ENCODE assay signal across 18 mouse cellular contexts in the genomic region with DNA sequence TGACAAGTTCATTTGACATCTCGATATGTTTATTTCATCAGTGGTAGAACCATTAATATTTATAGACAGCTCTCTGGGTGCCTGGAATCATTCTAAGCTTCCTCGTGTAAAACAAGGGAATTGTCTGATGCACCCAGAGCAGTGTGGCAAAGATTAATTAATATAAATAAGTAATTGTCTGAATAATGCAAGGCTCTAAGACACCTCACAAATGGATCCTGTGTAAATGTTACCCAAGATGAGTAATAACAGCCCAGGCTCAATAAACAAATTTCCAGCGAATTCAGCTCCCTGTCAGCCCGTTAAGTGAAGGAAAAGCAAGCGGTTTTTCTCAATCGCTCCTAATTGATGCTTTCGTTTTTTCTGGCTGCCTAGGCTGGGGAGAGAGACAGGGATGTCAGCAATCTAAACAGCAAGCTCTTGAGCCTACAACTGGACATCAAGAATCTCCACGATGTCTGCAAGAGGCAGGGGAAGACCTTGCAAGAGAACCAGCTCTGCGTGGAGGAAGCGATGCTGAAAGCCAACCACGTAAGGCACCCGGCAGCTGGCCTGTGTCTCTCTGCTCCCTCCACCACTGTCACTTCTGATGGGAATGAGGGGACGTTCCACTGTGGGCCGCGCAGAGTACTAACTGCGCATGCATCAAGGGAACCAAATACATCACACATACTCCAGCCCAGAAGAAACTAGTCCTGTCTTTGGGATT. TPM values are rescaled to one million over a fixed set of nuclear protein-coding genes. Genes with fewer than 3 reads are reported as not detected.
DNase-seq lines count a peak whose midpoint lies in the region; ATAC-seq and TF ChIP-seq lines count a peak whose summit lies in the region.
"Had no signal": no experiment of that assay in that cellular context is flagged by ENCODE, and none has a peak within 500 bp of the region (broad histone marks: within the 10 kb centered on the region; RNA-seq: fewer than 3 reads in every experiment).

No protein-coding gene starts in this region.

- intact Hi-C loops in gastrocnemius, postnatal 36 days (cut with DNase I), result no loop called here

- no peak overlapping the region for H3K9ac ChIP-seq in forebrain, embryonic 12.5 days
- no peak overlapping the region for H3K9ac ChIP-seq in forebrain, embryonic 13.5 days
- H3K9ac ChIP-seq in neural tube, embryonic 15.5 days (replicated peaks), result no peak overlapping the region
- H3K9ac ChIP-seq in hindbrain, embryonic 11.5 days (ENCODE audit: low read depth, low read length), result no peak overlapping the region
- no peak overlapping the region for H3K9ac ChIP-seq in hindbrain, postnatal 0 days (replicated peaks; ENCODE audit: low read length)
- H3K9ac ChIP-seq: heart, embryonic 13.5 days; limb, embryonic 12.5 days; liver, embryonic 15.5 days had no signal

- TF ChIP-seq CTCF in hindbrain, postnatal 0 days (IDR thresholded peaks at IDR 0.05; ENCODE audit: low read depth), result no peak

- no peaks in the 10 kb centered on the region for H3K4me1 ChIP-seq in forebrain, embryonic 12.5 days
- H3K4me1 ChIP-seq in forebrain, embryonic 13.5 days, result 0 out of 2 replicates have a peak, but pooled peaks cover 12% of the 10 kb centered on the region
- peaks cover 8% of the 10 kb centered on the region for H3K4me1 ChIP-seq in neural tube, embryonic 15.5 days
- no peaks in the 10 kb centered on the region for H3K4me1 ChIP-seq in hindbrain, embryonic 11.5 days (replicated peaks; ENCODE audit: control insufficient read depth, insufficient read depth, low read length)
- no peaks in the 10 kb centered on the region for H3K4me1 ChIP-seq in hindbrain, postnatal 0 days (ENCODE audit: insufficient read depth, low read length)
- H3K4me1 ChIP-seq: limb, embryonic 12.5 days; liver, embryonic 15.5 days had no signal

- no peaks in the 10 kb centered on the region for H3K27me3 ChIP-seq in forebrain, embryonic 12.5 days
- no peaks in the 10 kb centered on the region for H3K27me3 ChIP-seq in forebrain, embryonic 13.5 days
- H3K27me3 ChIP-seq in neural tube, embryonic 15.5 days (replicated peaks), result no peaks in the 10 kb centered on the region
- H3K27me3 ChIP-seq in hindbrain, embryonic 11.5 days (ENCODE audit: control insufficient read depth, insufficient read depth, low read length), result no peaks in the 10 kb centered on the region
- no peaks in the 10 kb centered on the region for H3K27me3 ChIP-seq in hindbrain, postnatal 0 days (ENCODE audit: insufficient read depth, low read length)
- H3K27me3 ChIP-seq: heart, embryonic 13.5 days; limb, embryonic 12.5 days; liver, embryonic 15.5 days had no signal

- ATAC-seq in forebrain, embryonic 12.5 days (ENCODE audit: low FRiP score), result no peak
- no peak for ATAC-seq in forebrain, embryonic 13.5 days
- no peak for ATAC-seq in neural tube, embryonic 15.5 days (ENCODE audit: low FRiP score)
- no peak for ATAC-seq in hindbrain, embryonic 11.5 days (ENCODE audit: low FRiP score)
- no peak for ATAC-seq in hindbrain, postnatal 0 days

- 0 out of 2 replicates have a peak overlapping the region, but pooled peaks have one; percentile 21 for H3K27ac ChIP-seq in forebrain, embryonic 12.5 days
- no peak overlapping the region; the same call in 1 of the 2 replicates for H3K27ac ChIP-seq in forebrain, embryonic 13.5 days
- H3K27ac ChIP-seq in neural tube, embryonic 15.5 days (replicated peaks), result peak overlapping the region; percentile 28; the same call in 1 of the 2 replicates
- H3K27ac ChIP-seq in hindbrain, embryonic 11.5 days (ENCODE audit: low read depth, low read length), result no peak overlapping the region
- no peak overlapping the region for H3K27ac ChIP-seq in hindbrain, postnatal 0 days
- H3K27ac ChIP-seq: heart, embryonic 13.5 days; limb, embryonic 12.5 days; liver, embryonic 15.5 days had no signal

- no peaks in the 10 kb centered on the region for H3K36me3 ChIP-seq in forebrain, embryonic 12.5 days (replicated peaks)
- H3K36me3 ChIP-seq in forebrain, embryonic 13.5 days (ENCODE audit: poor library complexity, severe bottlenecking), result no peaks in the 10 kb centered on the region
- H3K36me3 ChIP-seq in neural tube, embryonic 15.5 days, result no peaks in the 10 kb centered on the region
- H3K36me3 ChIP-seq in hindbrain, embryonic 11.5 days (ENCODE audit: control insufficient read depth, insufficient read depth, low read length), result no peaks in the 10 kb centered on the region
- no peaks in the 10 kb centered on the region for H3K36me3 ChIP-seq in hindbrain, postnatal 0 days (ENCODE audit: insufficient read depth, low read length)
- H3K36me3 ChIP-seq: heart, embryonic 13.5 days; limb, embryonic 12.5 days; liver, embryonic 15.5 days had no signal

- H3K9me3 ChIP-seq in forebrain, embryonic 12.5 days, result no peaks in the 10 kb centered on the region
- H3K9me3 ChIP-seq in forebrain, embryonic 13.5 days (replicated peaks), result no peaks in the 10 kb centered on the region
- H3K9me3 ChIP-seq in neural tube, embryonic 15.5 days (replicated peaks), result no peaks in the 10 kb centered on the region
- H3K9me3 ChIP-seq in hindbrain, embryonic 11.5 days (ENCODE audit: control insufficient read depth, low read length), result no peaks in the 10 kb centered on the region
- no peaks in the 10 kb centered on the region for H3K9me3 ChIP-seq in hindbrain, postnatal 0 days (ENCODE audit: low read length)
- H3K9me3 ChIP-seq: heart, embryonic 13.5 days; limb, embryonic 12.5 days; liver, embryonic 15.5 days had no signal

- WGBS in forebrain, embryonic 12.5 days, result 85% methylated on average over 16 of the region's 16 CpGs
- 81% methylated on average over 16 of the region's 16 CpGs for WGBS in forebrain, embryonic 13.5 days
- 80% methylated on average over 16 of the region's 16 CpGs for WGBS in neural tube, embryonic 15.5 days
- WGBS in hindbrain, embryonic 11.5 days, result 88% methylated on average over 16 of the region's 16 CpGs
- 77% methylated on average over 16 of the region's 16 CpGs for WGBS in hindbrain, postnatal 0 days

- H3K4me3 ChIP-seq in forebrain, embryonic 12.5 days (replicated peaks), result no peak overlapping the region
- no peak overlapping the region for H3K4me3 ChIP-seq in forebrain, embryonic 13.5 days
- H3K4me3 ChIP-seq in neural tube, embryonic 15.5 days (replicated peaks), result no peak overlapping the region
- H3K4me3 ChIP-seq in hindbrain, embryonic 11.5 days (ENCODE audit: low read depth, low read length), result no peak overlapping the region
- H3K4me3 ChIP-seq in hindbrain, postnatal 0 days (ENCODE audit: low read length), result no peak overlapping the region
- H3K4me3 ChIP-seq: heart, embryonic 13.5 days; limb, embryonic 12.5 days; liver, embryonic 15.5 days had no signal

- no peak for DNase-seq in neural tube, embryonic 10.5 days (ENCODE audit: extremely low spot score, low spot score)
- peak; percentile 31 for DNase-seq in lung, postnatal 36 days
- DNase-seq in gastrocnemius, postnatal 36 days, result no peak
- no peak for DNase-seq in hindbrain, embryonic 11.5 days (ENCODE audit: low spot score)
- DNase-seq in hindbrain, postnatal 0 days (ENCODE audit: low spot score), result no peak
- DNase-seq: adrenal gland, postnatal 14 days; cerebellum, adult 9-10 months; heart, postnatal 4 days; kidney, adult 2 months; spleen, adult 18-20 months had no signal

- no peak overlapping the region for H3K4me2 ChIP-seq in forebrain, embryonic 12.5 days
- no peak overlapping the region for H3K4me2 ChIP-seq in forebrain, embryonic 13.5 days
- H3K4me2 ChIP-seq in neural tube, embryonic 15.5 days, result no peak overlapping the region
- no peak overlapping the region for H3K4me2 ChIP-seq in hindbrain, embryonic 11.5 days (replicated peaks; ENCODE audit: low read depth, low read length)
- no peak overlapping the region for H3K4me2 ChIP-seq in hindbrain, postnatal 0 days (ENCODE audit: low read depth, low read length)
- H3K4me2 ChIP-seq: heart, embryonic 13.5 days; limb, embryonic 12.5 days; liver, embryonic 15.5 days had no signal

RNA-seq across cellular contexts. Expression of a gene that starts 5.3 kb away (rescaled TPM):
- polyA plus RNA-seq in forebrain, embryonic 12.5 days (2016; fragmentation: Nextera tagmentation; extraction: Ambion mirVana), result 0.28 and 0.40 TPM in 2 replicates
- polyA plus RNA-seq in forebrain, embryonic 13.5 days (2015; fragmentation: Nextera tagmentation; extraction: Ambion mirVana), result 0.32 and 0.44 TPM in 2 replicates
- 1.0 and 1.5 TPM in 2 replicates for polyA plus RNA-seq in neural tube, embryonic 15.5 days (2015; fragmentation: Nextera tagmentation; extraction: Ambion mirVana)
- total RNA-seq in gastrocnemius, postnatal 36 days (2021), result not detected
- 2.9 and 4.7 TPM in 2 replicates for polyA plus RNA-seq in hindbrain, embryonic 11.5 days (2014; fragmentation: Nextera tagmentation; extraction: Ambion mirVana)
- total RNA-seq in hindbrain, postnatal 0 days (2014; rRNA removed), result 2.0 and 2.9 TPM in 2 replicates
- polyA plus RNA-seq in hindbrain, postnatal 0 days (2015; fragmentation: Nextera tagmentation; extraction: Ambion mirVana), result 1.2 and 1.3 TPM in 2 replicates
- total RNA-seq: adrenal gland, postnatal 14 days; granulocyte monocyte progenitor cell, adult 5-6 weeks; heart, postnatal 4 days; neutrophil, adult 5-6 weeks had no signal
- polyA plus RNA-seq: kidney, adult 2 months; liver, embryonic 15.5 days had no signal

Comparison
In these comparisons a context has a peak if more than half of its experiments do, and no peak if none do; other contexts are left out.
1. H3K27ac ChIP-seq: peak in forebrain, embryonic 12.5 days (single experiment) and neural tube, embryonic 15.5 days (single experiment); none in forebrain, embryonic 13.5 days (single experiment), hindbrain, embryonic 11.5 days (single experiment) and hindbrain, postnatal 0 days (single experiment).